Mouse (Mus musculus) left cerebral cortex, adult 8-10 months (tissue): ENCODE data around the gene Rinl. TPM values are rescaled to one million over a fixed set of nuclear protein-coding genes. Genes with fewer than 3 reads are reported as not detected.

Experiments used
- DNase-seq, 2 experiments: peaks; one replicate each; pipeline ENCODE4 v3.0.0; 2022; ENCODE audit warnings: low spot score in 2 of 2
- total RNA-seq, 4 experiments: library from RNA; stranded (reverse); gene quantifications; 2 replicates each; pipeline ENCODE4 v1.2.4; 2022

The Rinl gene
- total RNA-seq, 4 experiments from 2014 or later, result 2.0 to 4.9 (median 4.1) TPM

DNA sequence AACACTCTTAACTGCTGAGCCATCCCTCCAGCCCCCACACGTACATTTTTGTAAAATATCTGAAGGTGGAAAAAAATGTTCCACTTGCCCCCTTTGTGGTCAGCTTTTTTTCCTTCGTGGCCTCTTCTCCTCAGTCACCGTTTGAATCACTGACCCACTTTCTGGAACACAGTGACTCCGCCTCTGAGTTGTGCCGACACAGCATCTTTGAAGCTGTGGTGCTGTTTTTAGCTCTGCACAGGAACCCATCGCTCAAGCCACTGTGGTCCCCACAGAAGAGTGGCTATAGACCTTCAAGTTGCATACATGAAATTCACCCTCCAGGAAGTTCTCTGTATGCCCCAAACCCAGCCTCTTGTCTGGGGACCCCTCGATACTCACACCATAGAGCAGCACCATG lies 7.9 kb upstream of the Rinl start:
- DNase-seq, result no peak

DNA sequence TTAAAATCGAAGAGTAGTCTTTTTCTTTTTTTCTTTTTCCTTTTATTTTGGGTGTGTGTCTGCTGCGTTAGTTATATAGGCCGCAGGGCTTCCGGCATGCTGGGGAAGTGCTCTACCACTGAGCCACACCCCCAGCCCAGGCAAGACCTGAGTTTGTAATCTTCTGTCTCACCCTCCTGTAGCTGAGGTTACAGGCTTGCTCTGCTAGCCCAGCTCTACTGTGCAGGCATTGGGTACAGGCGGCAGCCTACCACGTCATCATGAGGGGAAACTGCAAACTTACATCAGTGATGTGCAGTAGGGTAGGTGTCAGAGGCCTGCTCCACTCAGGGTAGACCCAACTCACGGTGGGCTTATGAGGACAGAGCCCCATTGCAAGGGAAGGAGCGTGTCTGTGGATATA lies 7.5 kb upstream of the Rinl start:
- DNase-seq, result no peak

DNA sequence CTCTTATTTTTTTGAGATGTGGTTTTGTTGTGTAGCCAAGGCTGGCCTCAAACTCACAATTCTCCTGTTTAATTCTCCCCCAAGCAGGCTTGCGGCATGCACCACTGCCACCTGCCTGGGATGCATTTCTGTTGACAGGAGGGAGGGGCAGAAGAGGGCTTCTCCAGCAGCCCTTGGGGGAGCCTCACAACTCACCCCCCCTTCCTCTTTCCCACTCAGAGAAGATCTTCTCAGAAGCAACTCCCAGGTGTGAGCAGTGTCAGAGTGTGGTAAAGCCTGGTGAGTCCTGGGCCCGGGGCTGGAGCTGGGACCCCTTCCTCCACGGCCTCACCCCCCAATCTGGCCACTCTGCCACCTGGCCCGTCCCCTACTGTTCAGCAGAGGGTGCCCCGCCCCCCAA lies 3.6 kb upstream of the Rinl start:
- no peak for DNase-seq

DNA sequence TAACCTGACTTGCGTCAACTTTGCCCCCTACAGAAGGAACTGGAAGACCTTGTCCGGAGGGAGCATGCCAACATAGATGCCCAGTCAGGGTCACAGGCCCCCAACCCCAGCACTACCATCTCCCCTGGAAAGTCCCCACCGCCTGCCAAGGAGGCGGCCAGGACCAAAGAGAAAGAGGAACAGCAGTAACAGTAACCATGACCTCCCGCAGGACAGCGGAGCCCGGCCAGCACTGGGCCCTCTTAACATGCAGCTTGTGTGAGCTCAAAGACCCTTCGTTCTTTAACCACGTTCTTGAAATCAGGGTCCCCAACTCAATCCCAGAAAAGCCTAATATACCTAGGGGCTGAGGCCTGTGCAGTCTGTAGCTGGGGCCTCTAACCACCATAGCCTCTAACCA lies 885 bp upstream of the Rinl start:
- no peak for DNase-seq

DNA sequence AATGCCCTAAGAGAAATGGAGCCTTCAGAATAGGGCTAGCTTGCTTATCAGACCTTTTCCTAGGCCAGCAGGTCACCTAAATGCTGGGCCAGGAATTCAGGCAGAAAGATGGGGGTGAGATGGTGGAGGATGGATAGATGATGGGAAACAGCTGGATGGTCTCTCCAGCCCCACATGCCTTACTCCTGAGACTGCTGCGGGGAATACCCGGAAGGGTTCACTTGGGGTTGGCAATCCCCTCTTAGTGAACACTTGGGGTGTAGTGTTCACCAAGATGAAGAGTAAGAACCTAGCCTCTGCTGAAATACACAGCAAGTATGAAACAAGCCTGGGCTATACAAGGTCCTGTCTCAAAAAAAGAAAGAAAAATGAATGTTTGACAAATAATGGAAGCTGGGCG lies 466 bp downstream of the Rinl start:
- no peak for DNase-seq

DNA sequence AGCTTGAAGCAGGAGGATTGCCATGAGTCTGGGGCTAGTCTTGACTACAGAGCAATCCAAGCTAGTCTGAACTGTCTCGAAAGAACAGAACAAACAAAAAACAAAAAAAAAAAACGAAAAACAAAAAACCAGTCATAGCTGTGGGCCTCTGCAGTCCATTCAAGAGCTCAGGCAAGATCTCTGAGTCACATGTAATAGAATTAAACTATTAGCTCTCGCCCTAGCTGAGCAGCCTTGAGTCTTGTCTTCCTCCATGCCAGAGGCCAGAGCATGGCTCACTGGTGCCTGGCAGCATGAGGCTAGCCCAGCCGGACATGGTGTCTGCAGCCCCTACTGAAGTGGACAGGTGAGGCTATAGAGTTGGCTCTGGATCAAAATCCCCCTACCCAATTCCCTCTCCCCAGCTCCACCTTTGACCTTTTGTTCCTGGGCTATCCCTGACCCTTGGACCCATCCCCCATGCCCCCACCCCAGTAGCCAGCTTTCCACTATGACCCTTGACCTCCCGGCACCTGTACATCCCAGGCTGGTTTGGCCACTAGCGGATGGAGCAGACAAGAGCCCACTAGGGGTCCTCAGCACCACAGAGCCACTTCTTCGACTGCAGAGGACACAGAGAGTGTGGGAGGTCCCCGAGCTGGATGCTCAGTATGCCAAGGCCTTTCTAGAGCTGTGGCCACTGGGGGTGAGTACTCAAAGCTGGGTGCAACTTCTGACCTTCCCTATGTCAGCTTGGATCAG lies 1.5 kb downstream of the Rinl start:
- no peak for DNase-seq

DNA sequence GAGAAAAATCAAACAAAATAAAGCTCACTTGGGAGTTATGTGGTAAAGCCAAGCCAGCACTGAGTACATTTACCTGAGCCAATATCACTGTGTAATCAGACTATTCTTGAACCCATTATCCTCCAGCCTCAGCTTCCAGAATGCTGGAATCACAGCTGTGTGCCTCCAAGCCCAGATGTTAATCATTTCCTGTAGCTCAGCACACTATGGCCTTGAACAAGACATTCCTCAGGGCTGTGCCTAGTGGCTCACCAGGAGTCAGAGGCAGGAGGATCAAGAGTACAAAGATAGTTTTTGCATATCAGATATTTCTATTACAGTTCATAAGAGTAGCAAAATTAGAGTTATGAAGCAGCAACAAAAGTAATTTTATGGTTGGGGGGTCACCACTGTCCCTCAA lies 2.9 kb downstream of the Rinl start:
- no peak for DNase-seq

DNA sequence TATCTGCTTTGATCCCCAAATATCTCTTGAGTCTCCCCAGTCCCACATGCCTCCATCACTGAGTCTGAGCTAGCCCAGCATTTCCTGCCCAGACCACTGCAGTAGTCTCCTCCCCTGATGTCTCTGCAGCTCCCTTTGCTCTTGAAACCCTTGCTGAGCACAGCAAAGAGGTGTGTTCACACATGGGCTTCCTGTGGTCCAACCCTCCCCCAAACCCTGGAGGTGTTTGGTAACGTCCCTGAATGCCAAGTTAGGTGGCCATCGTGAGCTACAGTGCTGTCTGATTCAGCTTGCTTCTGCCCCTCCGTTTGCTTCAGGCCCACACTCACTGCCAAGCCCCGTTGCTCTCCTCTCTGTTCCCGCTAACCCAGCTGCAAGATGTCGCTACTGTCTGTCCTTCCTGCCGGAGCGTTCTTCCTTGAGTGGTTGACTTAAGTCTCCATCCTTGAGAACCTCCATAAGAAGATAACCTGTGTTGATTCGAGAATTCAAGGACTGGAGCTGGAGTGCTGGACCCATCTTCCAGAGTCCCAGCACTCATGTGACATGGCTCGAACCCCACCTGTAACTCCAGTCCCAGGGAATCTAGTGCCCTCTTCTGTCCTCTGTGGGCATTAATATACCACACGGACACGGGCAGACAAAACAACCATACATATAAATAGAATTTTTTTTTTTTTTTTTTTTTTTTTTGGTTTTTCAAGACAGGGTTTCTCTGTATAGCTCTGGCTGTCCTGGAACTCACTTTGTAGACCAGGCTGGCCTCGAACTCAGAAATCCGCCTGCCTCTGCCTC lies 3.8 kb downstream of the Rinl start:
- no peak for DNase-seq

DNA sequence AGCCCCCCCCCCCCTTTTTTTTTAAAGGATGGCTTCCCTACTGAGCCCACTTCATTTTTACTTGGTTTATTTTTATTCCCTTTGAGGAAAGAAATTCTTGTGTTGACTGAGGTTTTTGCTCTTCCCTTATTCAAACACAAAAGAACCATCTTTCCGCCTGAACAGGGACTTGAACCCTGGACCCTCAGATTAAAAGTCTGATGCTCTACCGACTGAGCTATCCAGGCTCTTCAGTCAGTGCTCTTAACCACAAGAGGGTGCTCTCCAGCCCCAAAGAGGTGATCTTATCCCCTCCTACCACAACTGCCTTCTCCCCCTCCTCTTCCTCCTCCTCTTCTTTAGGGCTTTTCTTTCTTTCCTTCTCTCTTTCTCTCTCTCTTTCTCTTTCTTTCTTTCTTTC lies 5.1 kb downstream of the Rinl start:
- DNase-seq, result no peak

DNA sequence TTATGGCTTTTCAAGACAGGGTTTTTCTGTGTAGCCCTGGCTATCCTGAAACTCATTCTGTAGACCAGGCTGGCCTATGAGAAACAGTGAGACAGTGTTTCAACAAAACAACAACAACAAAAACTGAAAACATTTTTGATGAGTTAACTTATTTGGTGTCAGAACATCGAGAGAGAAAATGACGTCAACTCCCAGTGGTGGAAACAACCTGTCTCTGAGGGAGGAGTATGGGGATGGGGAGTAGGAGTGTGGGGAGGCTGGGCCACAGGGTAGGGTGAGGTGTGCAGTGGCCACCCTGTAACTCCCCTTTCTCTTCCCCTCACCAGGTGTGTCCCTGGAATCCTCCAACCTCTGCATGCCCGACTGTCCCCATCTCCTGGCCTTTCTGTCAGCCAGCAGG lies 5.7 kb downstream of the Rinl start:
- no peak for DNase-seq

DNA sequence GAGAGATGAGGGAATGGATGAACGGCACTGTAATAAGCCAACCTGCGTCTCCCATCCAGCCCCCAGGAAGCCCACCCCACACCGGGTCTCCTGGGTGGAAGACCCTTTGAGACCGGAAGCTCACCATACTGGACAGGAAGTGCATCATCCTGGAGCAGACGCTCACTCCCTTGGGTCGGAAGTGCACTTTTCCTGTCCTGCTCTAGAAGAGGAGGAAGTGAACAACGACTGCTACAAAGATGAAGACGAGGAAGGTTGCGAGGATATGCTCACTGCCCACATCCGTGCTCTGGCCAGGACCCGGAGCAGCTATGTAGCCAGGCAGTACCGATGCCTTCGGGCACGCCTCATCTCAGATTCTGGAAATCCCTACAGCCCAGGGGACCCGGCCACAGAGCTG lies 7.1 kb downstream of the Rinl start:
- DNase-seq, result no peak

DNA sequence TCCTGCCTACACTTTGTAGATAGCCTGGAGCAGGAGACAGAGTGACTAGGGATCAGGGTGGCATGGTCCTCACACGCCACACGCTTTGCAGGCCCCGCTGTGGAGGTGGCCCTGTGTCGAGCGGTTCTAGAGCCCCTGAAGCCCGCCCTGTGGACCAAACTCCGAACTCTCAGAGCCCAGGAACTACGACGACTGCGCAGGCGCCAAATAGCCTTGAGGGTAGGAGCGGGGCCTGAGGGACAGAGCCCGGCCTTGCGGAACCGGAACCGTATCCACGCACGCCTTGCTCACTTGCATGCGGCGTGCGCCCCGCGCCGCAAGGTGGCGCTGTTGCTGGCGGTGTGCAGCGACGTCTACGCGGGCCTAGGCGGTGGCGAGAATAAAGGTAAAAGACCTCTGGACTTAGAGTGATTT lies 7.8 kb downstream of the Rinl start:
- DNase-seq, result peak; percentile 57 to 63

DNA sequence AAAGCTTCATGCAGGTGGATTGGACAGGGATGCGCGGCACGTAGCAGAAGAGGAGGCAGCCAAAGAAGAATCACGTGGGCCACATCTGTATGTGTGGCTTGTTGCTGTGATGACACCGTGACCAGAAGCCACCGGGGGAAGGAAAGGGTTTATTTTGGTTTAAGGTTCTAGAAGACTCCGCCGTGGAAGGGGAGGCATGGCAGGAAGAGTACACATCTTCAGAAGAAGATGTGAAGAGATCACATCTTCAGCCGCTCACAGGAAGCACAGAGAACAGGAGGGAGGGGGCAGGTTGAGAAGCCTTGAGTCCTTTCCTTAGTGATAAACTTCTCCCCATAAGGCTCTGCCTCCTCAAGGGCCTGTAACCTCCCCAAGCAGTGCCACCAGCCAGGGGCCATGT lies 11.2 kb downstream of the Rinl start:
- DNase-seq, result no peak

DNA sequence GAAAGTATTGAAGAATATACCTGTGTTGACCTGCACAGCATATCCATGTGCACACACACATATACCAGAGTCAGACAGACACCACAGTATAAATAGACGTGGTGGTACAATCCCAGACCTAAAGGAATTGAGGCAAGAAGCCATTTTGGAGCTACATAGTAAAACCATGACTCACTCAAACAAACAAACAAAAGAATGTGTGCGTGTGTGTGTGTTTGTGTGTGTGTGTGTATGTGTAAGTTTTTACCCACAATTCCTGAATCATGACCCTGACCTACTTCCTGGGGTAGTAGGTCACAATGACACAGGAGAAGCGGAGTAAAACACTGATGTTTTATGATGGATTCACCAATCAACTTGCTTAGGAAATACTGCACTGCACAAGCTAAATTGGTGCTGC lies 12.7 kb downstream of the Rinl start:
- DNase-seq, result no peak

DNA sequence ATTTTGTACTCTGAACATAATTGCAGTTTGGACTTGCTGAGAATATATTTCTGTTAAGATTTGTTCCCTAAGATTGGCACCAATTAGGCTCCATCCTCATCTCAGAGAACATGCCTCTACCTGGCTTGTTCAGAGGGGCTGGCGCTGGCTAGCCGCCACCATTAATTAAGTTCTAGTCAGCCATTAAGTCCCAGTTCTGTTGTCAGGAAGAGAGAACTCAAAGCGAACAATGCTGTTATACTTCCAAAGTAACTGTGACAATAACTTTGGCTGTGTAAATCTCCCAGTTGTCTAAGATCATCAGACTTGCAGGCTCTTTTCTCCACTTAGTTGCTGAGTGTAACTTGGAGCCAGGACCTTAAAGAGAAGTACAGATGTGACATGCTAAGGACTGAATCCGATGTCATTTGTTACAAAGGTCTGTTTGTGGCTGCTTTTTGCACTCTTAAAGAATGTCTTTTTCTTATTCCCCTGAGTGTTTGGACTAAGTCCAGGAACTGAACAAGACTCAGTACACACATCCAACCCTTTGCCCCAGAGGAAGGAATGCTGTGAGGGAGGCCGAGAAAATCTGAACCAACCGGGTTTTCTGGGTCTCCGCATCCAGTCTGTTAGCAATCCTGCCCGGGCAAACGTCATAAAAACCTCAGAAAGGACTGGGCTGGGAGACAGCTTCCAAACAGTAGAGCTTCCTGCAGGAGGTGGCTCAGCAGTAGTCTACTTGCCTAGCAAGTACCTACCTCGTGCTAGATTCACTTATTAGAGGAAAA lies 13.3 kb downstream of the Rinl start:
- no peak for DNase-seq

DNA sequence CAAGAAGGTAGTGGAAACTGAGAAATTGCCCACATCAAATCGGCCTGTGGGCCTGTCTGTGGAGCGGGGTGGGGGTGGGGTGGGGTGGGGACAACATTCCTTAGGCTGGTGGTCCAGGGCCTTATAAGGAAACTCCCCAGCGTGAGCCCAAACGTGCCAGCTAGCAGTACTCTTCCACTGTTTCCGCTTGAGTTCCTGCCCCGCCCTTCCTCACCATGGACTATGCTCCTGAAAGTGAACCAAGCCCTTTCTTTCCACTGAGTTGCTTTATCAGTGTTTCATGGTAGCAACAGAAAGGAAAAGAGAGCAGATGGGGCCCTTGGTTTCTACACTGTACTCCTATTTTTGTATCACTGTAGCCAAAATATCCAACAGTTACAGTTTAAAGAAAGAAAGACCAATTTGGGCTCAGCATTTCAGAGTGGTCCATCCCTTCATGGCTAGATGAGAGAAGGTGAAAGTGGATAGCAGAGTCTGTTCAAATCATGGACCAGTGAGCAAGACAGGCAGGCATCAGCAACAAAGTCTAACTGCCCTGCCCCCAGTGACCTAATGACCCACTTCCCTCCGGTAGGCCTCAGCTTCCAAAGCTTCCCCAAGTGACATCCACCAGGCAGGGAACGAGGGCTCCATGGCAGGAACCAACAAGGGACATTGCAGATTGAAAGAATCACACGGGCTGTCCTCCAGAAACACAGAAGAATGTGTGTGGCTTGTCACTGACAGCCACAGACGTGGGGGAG lies 14.2 kb downstream of the Rinl start:
- DNase-seq, result no peak

DNA sequence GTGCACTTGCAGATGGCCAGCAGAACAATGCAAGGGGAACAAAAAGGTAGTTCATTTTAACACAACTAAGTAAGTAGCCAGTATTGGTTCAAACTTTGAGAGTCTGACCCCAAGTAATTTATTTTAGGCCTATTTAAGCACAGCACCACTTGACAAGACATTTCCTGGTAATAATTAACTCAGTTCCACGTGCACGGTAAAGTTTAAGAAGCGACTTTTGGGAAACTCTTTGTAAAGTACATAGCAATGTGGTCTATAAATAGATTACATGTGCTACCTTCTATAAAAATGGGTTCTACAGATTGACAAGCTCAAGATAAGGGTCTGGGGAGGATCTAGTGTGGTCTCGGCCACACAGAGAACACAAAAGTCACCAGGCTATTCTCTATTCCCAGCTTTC lies 15.0 kb downstream of the Rinl start:
- DNase-seq, result no peak

DNA sequence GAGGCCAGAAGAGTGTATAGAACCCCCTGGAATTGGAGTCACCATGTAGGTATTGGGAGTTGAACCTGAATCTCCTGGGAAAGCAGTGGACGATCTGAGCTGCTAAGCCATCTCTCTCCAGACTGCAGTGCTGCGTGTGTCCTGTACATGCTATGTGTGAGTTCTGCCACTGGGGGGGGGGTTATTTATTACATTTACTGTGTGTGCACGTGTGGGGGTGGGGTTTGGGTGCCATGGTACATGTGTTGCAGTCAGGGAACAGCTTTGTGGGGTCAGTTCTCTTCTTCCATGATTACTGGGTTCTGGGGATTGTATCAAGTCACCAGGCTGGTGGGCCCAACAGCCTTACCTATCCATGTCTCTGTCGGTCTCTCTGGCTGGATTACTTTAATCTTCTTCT lies 18.1 kb downstream of the Rinl start:
- DNase-seq, result no peak

DNA sequence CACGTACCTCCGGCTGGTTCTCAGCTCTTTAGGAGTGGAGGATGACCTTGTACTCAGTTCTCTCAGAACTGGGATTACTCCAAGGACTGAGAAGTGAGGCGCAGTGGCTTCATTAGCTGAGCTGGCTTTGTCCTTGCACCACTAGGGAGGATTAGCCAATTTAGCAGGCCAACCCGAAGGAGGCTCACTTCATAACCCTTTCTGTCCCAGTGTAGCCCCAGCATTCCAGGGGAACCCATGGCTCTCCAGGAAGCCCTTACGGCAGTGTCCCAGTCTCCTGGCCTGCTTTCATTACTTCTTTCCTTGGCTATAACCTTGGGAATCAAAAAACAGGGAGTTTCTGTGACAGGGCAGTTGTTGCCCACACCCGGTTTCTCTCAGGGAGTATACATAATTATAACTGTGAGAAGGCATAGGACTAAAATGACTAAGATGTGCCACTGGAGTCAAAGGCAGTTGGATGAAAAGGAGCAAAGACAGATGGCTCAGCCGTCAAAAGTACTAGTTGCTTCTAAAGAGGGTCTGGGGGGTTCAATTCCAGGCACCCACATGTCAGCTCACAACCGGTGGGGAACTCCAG lies 19.0 kb downstream of the Rinl start:
- no peak for DNase-seq

DNA sequence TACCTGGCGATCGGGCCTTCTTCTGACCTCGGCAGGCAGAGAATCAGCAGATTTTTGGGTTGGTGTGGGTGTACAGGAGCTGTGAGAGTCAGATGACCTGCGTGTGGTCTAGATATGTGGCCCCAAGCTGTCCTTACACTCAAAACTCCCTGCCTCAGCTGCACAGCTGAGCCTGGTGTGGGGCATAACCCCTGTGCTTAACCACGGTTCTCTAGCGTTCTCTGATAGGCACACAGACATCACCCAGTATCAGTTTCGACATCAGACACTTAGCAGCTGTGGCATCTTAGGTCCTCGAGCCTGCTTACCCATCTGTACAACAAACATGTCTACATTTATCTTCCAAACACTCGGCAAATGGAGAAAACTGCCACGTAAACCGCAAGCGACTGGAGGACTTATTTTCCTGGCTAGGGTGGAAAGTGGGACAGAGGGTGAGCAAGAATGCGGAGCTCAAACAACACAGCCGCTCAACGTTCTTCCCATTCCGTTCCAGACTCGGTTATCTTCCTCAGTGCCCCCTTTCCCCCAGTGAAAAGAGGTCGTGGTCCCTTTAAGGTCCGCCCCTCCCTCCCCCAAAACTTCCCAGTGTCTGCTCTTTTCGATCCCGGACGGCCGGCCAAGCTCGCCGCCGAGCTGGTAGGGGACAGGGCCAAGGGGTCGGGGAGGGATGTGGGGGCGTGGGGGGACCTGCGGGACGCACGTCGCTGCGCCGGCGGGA lies 19.6 kb downstream of the Rinl start, which contains the start of gene Hnrnpl:
Gene Hnrnpl (plus strand): TSS at position 321 of the 721 bp plus-strand sequence.
- peak; percentile 44 to 53 for DNase-seq
